Mouse (Mus musculus) E14TG2a.4 (cell line): ENCODE data around the gene Plekhh3.

Source experiments
- CTCF ChIP-seq: conservative IDR thresholded peaks from 2 replicates; pipeline ENCODE4 v1.5.1; 2014; ENCODE audit warnings: low read length
- NANOG ChIP-seq: IDR thresholded peaks from 2 replicates; pipeline ENCODE4 v1.6.1; 2014; ENCODE audit warnings: borderline replicate concordance, low read length, mixed read lengths
- POU5F1 ChIP-seq: IDR thresholded peaks from 2 replicates; pipeline ENCODE4 v1.6.1; 2014; ENCODE audit warnings: low read length, borderline replicate concordance

DNA sequence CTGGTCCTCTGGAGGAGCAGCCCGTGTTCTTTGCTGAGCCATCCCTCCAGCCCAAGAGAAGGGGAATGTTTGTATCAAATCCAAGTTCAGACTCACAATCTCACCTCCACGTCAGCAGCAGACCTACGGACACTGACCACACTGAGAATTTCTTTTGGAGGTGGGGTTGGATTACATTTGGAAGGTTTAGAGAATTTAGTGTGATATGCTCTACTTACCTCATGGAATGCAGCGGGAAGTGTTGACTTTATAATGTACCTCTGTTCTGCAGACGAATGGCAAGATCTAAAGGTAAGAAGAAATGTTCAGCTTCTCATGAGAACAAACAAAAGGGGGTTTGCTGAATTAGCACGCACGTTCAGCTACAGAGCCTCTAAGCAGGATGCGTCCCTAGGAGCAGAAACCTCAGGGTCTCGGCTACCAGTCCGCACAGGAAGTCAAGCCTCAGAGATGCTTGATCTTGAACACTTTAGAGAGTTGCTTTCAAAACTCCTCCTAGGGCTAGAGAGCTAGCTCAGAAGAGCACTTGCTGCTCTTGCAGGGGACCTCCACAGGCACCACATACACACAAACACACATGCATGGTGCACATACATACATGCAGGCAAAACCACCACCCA is 47.4 kb upstream of the Plekhh3 start:
- TF ChIP-seq CTCF (no peak), NANOG (no peak), POU5F1 (no peak)
